Comparison of ENCODE assay signal across 13 mouse cellular contexts in the genomic region with DNA sequence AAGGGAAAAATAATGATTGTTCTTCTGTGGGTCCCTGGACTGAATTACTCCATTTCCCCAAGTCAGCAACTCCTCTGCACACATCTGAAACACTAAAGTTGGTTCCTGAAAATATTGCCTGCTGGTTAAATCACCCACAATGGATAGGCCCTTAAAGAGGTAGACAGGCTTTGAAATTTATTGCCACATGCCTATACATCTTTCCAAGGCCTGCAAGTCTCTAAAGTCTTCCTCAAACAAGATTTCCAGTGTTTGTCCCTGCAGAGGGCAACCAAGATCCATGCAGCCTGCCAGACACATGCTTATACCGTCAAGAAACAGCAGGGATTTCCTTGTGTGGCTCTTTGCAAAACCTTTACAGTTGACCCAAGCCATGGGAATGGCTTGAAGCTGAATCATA.
DNase-seq lines count a peak whose midpoint lies in the region; ATAC-seq and TF ChIP-seq lines count a peak whose summit lies in the region.
"Had no signal": no experiment of that assay in that cellular context is flagged by ENCODE, and none has a peak within 500 bp of the region (broad histone marks: within the 10 kb centered on the region; RNA-seq: fewer than 3 reads in every experiment).

No protein-coding gene starts in this region.

- 32% methylated on average over 1 of the region's 1 CpGs for WGBS in forebrain, postnatal 0 days
- 49% methylated on average over 1 of the region's 1 CpGs for whole genome bisulfite sequencing in forebrain, embryonic 10.5 days
- WGBS in lung, embryonic 14.5 days, result 38% methylated on average over 1 of the region's 1 CpGs
- 24% methylated on average over 1 of the region's 1 CpGs for WGBS in lung, adult 2 months
- WGBS in midbrain, postnatal 0 days, result 25% methylated on average over 1 of the region's 1 CpGs

- H3K4me3 ChIP-seq in forebrain, postnatal 0 days (ENCODE audit: low read depth, low read length), result no peak overlapping the region
- no peak overlapping the region for H3K4me3 ChIP-seq in forebrain, embryonic 10.5 days
- H3K4me3 ChIP-seq in lung, embryonic 14.5 days (ENCODE audit: low read depth, low read length), result no peak overlapping the region
- no peak overlapping the region for H3K4me3 ChIP-seq in lung, adult 2 months (replicated peaks; ENCODE audit: extremely low read depth, low read depth, low read length)
- H3K4me3 ChIP-seq in midbrain, postnatal 0 days (ENCODE audit: low read depth, low read length), result no peak overlapping the region
- H3K4me3 ChIP-seq: heart, embryonic 15.5 days; liver, embryonic 13.5 days had no signal

- TF ChIP-seq POLR2A in lung, adult 2 months (IDR thresholded peaks at IDR 0.05; ENCODE audit: borderline replicate concordance, extremely low read depth, low read depth, low read length), result no peak

- H3K36me3 ChIP-seq in forebrain, postnatal 0 days (ENCODE audit: insufficient read depth), result no peaks in the 10 kb centered on the region
- H3K36me3 ChIP-seq in forebrain, embryonic 10.5 days (replicated peaks), result no peaks in the 10 kb centered on the region
- no peaks in the 10 kb centered on the region for H3K36me3 ChIP-seq in lung, embryonic 14.5 days (ENCODE audit: insufficient read depth)
- no peaks in the 10 kb centered on the region for H3K36me3 ChIP-seq in midbrain, postnatal 0 days (ENCODE audit: insufficient read depth, low read length)
- H3K36me3 ChIP-seq: heart, embryonic 15.5 days; liver, embryonic 13.5 days had no signal

- no peak overlapping the region for H3K4me2 ChIP-seq in forebrain, postnatal 0 days (ENCODE audit: low read depth)
- no peak overlapping the region for H3K4me2 ChIP-seq in lung, embryonic 14.5 days
- no peak overlapping the region for H3K4me2 ChIP-seq in midbrain, postnatal 0 days (ENCODE audit: low read depth, low read length, poor library complexity, severe bottlenecking)
- H3K4me2 ChIP-seq: heart, embryonic 15.5 days; liver, embryonic 13.5 days had no signal

- peak; percentile 60 for TF ChIP-seq CTCF in forebrain, postnatal 0 days (IDR thresholded peaks at IDR 0.05; ENCODE audit: low read depth)
- peak; percentile 62 for TF ChIP-seq CTCF in lung, embryonic 14.5 days (IDR thresholded peaks at IDR 0.05; ENCODE audit: low read depth)
- no peak for TF ChIP-seq CTCF in lung, adult 2 months (IDR thresholded peaks at IDR 0.05; ENCODE audit: insufficient read depth, low read length)
- peak; percentile 74 for TF ChIP-seq CTCF in midbrain, postnatal 0 days (IDR thresholded peaks at IDR 0.05)

- H3K9me3 ChIP-seq in forebrain, postnatal 0 days (ENCODE audit: low read length), result no peaks in the 10 kb centered on the region
- no peaks in the 10 kb centered on the region for H3K9me3 ChIP-seq in forebrain, embryonic 10.5 days
- H3K9me3 ChIP-seq in lung, embryonic 14.5 days (ENCODE audit: low read depth, low read length), result no peaks in the 10 kb centered on the region
- no peaks in the 10 kb centered on the region for H3K9me3 ChIP-seq in midbrain, postnatal 0 days (ENCODE audit: low read length)
- H3K9me3 ChIP-seq: heart, embryonic 15.5 days; liver, embryonic 13.5 days had no signal

- H3K9ac ChIP-seq in forebrain, postnatal 0 days, result no peak overlapping the region
- H3K9ac ChIP-seq in lung, embryonic 14.5 days, result no peak overlapping the region
- H3K9ac ChIP-seq in midbrain, postnatal 0 days (replicated peaks; ENCODE audit: low read length, poor library complexity, severe bottlenecking), result no peak overlapping the region
- H3K9ac ChIP-seq: heart, embryonic 15.5 days; liver, embryonic 13.5 days had no signal

- no peaks in the 10 kb centered on the region for H3K4me1 ChIP-seq in forebrain, postnatal 0 days (ENCODE audit: insufficient read depth)
- no peaks in the 10 kb centered on the region for H3K4me1 ChIP-seq in forebrain, embryonic 10.5 days
- H3K4me1 ChIP-seq in lung, embryonic 14.5 days (ENCODE audit: insufficient read depth), result 0 out of 2 replicates have a peak, but pooled peaks cover 3% of the 10 kb centered on the region
- H3K4me1 ChIP-seq in lung, adult 2 months (ENCODE audit: control insufficient read depth, insufficient read depth, low read length), result no peaks in the 10 kb centered on the region
- H3K4me1 ChIP-seq in midbrain, postnatal 0 days (ENCODE audit: insufficient read depth, low read length), result no peaks in the 10 kb centered on the region
- H3K4me1 ChIP-seq: heart, embryonic 15.5 days; liver, embryonic 13.5 days had no signal

- no peaks in the 10 kb centered on the region for H3K27me3 ChIP-seq in forebrain, postnatal 0 days (ENCODE audit: insufficient read depth, low read length)
- H3K27me3 ChIP-seq in forebrain, embryonic 10.5 days (ENCODE audit: poor library complexity, severe bottlenecking), result no peaks in the 10 kb centered on the region
- H3K27me3 ChIP-seq in lung, embryonic 14.5 days (ENCODE audit: insufficient read depth, low read length), result no peaks in the 10 kb centered on the region
- no peaks in the 10 kb centered on the region for H3K27me3 ChIP-seq in midbrain, postnatal 0 days (ENCODE audit: insufficient read depth, low read length)
- H3K27me3 ChIP-seq: heart, embryonic 15.5 days; liver, embryonic 13.5 days had no signal

- ATAC-seq in forebrain, postnatal 0 days, result no peak
- no peak for ATAC-seq in lung, embryonic 14.5 days (ENCODE audit: insufficient read depth)
- no peak for ATAC-seq in midbrain, postnatal 0 days (ENCODE audit: low FRiP score)
- ATAC-seq in erythroblast, adult 5-6 weeks (replicated peaks; ENCODE audit: low FRiP score, poor library complexity, severe bottlenecking), result no peak
- ATAC-seq in megakaryocyte-erythroid progenitor cell, adult 5-6 weeks (replicated peaks; ENCODE audit: low FRiP score, low TSS enrichment, poor library complexity, severe bottlenecking), result no peak
- ATAC-seq: forebrain, embryonic 16.5 days had no signal

- DNase-seq in forebrain, postnatal 0 days, result peak; percentile 20
- DNase-seq in forebrain, embryonic 10.5 days (ENCODE audit: extremely low spot score, low spot score), result no peak
- peak; percentile 62 for DNase-seq in lung, embryonic 14.5 days
- no peak for DNase-seq in lung, adult 2 months
- DNase-seq in embryo, embryonic 11 days, result peak; percentile 65
- DNase-seq in midbrain, postnatal 0 days (ENCODE audit: low spot score), result peak; percentile 63
- DNase-seq: liver, embryonic 13.5 days; right cerebral cortex, postnatal 25 days; thymus, adult 2 months had no signal

- no peak overlapping the region for H3K27ac ChIP-seq in forebrain, postnatal 0 days (ENCODE audit: low read depth, low read length)
- no peak overlapping the region for H3K27ac ChIP-seq in forebrain, embryonic 10.5 days
- no peak overlapping the region for H3K27ac ChIP-seq in lung, embryonic 14.5 days (ENCODE audit: low read depth)
- no peak overlapping the region for H3K27ac ChIP-seq in midbrain, postnatal 0 days (ENCODE audit: low read depth, low read length)
- H3K27ac ChIP-seq: heart, embryonic 15.5 days; liver, embryonic 13.5 days had no signal

Comparison
In these comparisons a context has a peak if more than half of its experiments do, and no peak if none do; other contexts are left out.
1. DNase-seq: peak in forebrain, postnatal 0 days (single experiment), lung, embryonic 14.5 days (single experiment), embryo, embryonic 11 days (single experiment) and midbrain, postnatal 0 days (single experiment); none in forebrain, embryonic 10.5 days (single experiment) and lung, adult 2 months (single experiment).